Mouse (Mus musculus) liver, embryonic 15.5 days (tissue): ENCODE measurements around the gene Dars2. TPM values are rescaled to one million over a fixed set of nuclear protein-coding genes. Genes with fewer than 3 reads are reported as not detected.

Source experiments
- ATAC-seq: fragments of 200-750 bp; cut with Nextera tagmentation; 2 replicates; pipeline ENCODE4 v1.8.0; 2017; ENCODE audit warnings: moderate number of reproducible peaks, mild to moderate bottlenecking, moderate library complexity; ENCODE audit not compliant: insufficient read depth
- H3K27ac ChIP-seq: fragments of 300-500 bp; sonication (generic); replicated peaks from 2 replicates; pipeline ENCODE4 v1.5.1; 2015; ENCODE audit warnings: mild to moderate bottlenecking, inconsistent platforms
- H3K27me3 ChIP-seq: fragments of 300-500 bp; sonication (generic); 2 replicates; pipeline ENCODE4 v1.6.1; 2015; ENCODE audit warnings: mild to moderate bottlenecking, inconsistent platforms
- H3K36me3 ChIP-seq: fragments of 300-500 bp; sonication (generic); replicated peaks from 2 replicates; pipeline ENCODE4 v1.6.1; 2015; ENCODE audit warnings: moderate library complexity, mild to moderate bottlenecking, inconsistent platforms
- H3K4me1 ChIP-seq: fragments of 300-500 bp; sonication (generic); replicated peaks from 2 replicates; pipeline ENCODE4 v1.6.1; 2015; ENCODE audit warnings: inconsistent platforms
- H3K4me2 ChIP-seq: fragments of 300-500 bp; sonication (generic); 2 replicates; pipeline ENCODE4 v1.6.1; 2015; ENCODE audit warnings: moderate library complexity, mild to moderate bottlenecking, inconsistent platforms
- H3K4me3 ChIP-seq: fragments of 300-500 bp; sonication (generic); replicated peaks from 2 replicates; pipeline ENCODE4 v1.5.1; 2015; ENCODE audit warnings: mild to moderate bottlenecking, inconsistent platforms
- H3K9ac ChIP-seq: fragments of 300-500 bp; sonication (generic); 2 replicates; pipeline ENCODE4 v1.6.1; 2015; ENCODE audit warnings: moderate library complexity, mild to moderate bottlenecking, inconsistent platforms
- H3K9me3 ChIP-seq: fragments of 300-500 bp; sonication (generic); replicated peaks from 2 replicates; pipeline ENCODE4 v1.6.1; 2016; ENCODE audit warnings: inconsistent platforms
- WGBS: fragments of 180-500 bp; shearing (Covaris S2); methylation state at CpG from one replicate; pipeline ENCODE4 v1.1.7; 2015; ENCODE audit warnings: mixed read lengths; ENCODE audit not compliant: insufficient replicate concordance; 5-methylcytosine and 5-hydroxymethylcytosine counted together
- polyA plus RNA-seq: library from polyadenylated mRNA; unstranded; fragments of >200 nt; fragmentation: Nextera tagmentation; extraction: Ambion mirVana; gene quantifications from 2 replicates; pipeline ENCODE4 v1.2.1, GENCODE M21; 2015

Dars2 gene
- polyA plus RNA-seq, 1 experiment from 2014 or later = 29.9 TPM

DNA sequence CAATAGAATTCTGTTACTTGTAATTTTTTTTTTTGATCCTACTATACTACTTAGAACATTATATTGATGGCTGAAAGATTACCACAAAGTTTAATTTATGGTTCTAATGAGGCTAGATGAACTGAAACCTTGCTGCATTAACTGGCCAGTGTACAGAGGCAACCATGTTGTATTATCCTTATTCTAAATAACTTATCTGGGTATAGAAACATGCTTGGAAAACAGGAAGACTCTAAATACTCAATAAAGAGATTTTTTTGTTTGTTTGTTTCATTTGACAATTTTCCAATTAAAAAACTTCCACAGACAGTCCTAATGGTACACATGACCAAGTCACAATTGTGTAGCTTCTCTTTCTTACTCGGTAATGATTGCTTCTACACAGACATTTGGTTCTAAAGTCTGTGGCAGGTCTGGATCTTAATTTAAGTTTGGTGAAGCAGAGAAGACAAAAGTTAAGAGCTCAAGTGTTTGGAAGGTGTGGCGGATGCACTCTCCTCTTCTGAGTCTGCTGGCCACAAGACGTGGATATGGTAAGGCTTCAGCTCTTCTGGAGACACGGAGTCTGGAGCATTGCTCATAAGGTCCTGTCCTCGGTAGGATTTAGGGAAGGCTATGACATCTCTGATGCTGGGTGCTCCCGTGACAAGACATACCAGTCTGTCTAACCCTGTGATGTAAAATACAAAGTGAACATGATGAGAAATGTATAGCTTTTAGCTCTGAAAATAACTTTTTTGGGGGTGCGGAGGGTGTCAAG lies 29.0 kb downstream of the Dars2 start:
- Histone ChIP-seq H3K9me3 (no peaks in the 10 kb centered on the region), H3K4me2 (no peak overlapping the region), H3K36me3 (peaks cover 71% of the 10 kb centered on the region), H3K9ac (no peak overlapping the region), H3K4me1 (peaks cover 21% of the 10 kb centered on the region; the same call in 1 of the 2 replicates), H3K4me3 (no peak overlapping the region), H3K27ac (no peak overlapping the region), H3K27me3 (no peaks in the 10 kb centered on the region)
- ATAC-seq = no peak
- 83% methylated on average over 7 of the region's 7 CpGs for WGBS

DNA sequence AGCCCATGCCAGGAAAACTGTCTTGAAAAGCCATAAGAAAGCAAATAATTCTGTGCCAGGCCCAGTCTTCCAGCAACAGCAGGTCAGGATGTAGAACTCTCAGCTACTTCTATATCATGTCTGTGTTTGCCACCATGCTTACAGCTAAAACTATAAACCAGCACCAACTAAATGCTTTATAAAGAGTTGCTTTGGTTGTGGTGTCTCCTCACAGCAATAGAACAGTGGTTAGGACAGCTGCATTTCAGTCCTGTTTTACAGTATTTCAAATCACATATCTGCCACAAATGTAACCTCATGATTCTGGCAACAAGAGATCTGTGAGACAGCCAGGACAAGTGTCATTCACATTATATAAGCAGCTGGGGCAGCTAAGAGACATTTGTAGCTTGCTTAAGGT lies 29.6 kb downstream of the Dars2 start:
- peaks cover 71% of the 10 kb centered on the region for H3K36me3 ChIP-seq
- H3K27ac ChIP-seq = peak overlapping the region; percentile 35; the same call in 1 of the 2 replicates
- H3K4me2 ChIP-seq = no peak overlapping the region
- peaks cover 27% of the 10 kb centered on the region; the same call in 1 of the 2 replicates for H3K4me1 ChIP-seq
- no peaks in the 10 kb centered on the region for H3K9me3 ChIP-seq
- no peaks in the 10 kb centered on the region for H3K27me3 ChIP-seq
- no peak for ATAC-seq
- no peak overlapping the region for H3K4me3 ChIP-seq
- no peak overlapping the region for H3K9ac ChIP-seq

DNA sequence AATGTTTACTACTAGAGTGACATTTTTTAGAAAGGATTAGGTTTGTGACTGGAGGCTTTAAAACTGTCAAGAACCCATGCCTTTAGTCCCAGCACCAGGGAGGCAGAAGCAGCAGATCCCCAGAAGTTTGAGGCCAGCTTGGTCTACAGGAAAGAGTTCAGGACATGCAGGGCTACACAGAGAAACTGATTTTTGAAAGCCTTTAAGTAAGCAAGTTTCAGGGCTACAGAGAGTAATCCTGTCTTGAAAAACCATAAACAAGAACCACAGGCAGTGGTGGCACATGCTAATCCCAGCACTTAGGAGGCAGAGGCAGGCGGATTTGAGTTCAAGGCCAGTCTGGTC lies 30.1 kb downstream of the Dars2 start:
- Histone ChIP-seq H3K36me3 (peaks cover 71% of the 10 kb centered on the region), H3K4me2 (no peak overlapping the region), H3K4me1 (peaks cover 27% of the 10 kb centered on the region; the same call in 1 of the 2 replicates), H3K27me3 (no peaks in the 10 kb centered on the region), H3K4me3 (no peak overlapping the region), H3K9ac (no peak overlapping the region), H3K9me3 (no peaks in the 10 kb centered on the region), H3K27ac (peak overlapping the region; percentile 35)
- WGBS = 65% methylated on average over 1 of the region's 1 CpGs
- no peak for ATAC-seq

DNA sequence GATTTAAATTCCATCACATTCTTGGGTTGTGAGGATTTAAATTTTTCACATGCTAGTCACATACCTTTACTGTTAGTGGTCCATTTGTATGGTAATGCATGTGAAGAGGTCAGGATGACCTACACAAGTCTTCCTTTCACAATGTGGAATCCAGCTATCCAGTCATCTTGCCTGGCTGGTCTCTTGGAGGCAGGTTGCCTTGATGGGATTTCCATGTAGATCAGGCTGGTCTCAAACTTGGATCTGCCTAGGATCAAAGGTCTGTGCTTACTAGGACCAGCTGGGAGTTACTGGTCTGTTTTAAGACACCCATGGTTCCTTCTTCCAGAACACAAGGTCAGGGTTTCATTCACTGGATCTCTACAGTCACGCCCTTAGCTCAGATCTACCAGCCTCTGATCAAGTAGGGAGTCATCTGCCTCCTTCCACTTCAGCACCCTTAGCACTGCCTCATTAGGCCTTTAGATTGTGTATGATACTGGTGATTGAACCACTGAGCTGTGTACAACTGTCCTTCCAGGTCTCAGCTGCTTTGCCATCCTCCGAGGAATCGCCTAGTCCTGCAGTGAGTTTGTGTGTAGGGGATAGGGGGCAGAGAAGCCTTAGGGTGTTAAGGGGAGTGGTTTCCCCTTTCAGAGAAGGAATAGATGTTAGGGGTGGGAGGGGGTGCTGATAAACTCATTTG lies 30.6 kb downstream of the Dars2 start:
- 7% methylated on average over 3 of the region's 3 CpGs for WGBS
- H3K27ac ChIP-seq = peak overlapping the region; percentile 35
- peak; percentile 40 for ATAC-seq
- no peak overlapping the region for H3K9ac ChIP-seq
- H3K4me1 ChIP-seq = peaks cover 27% of the 10 kb centered on the region; the same call in 1 of the 2 replicates
- no peaks in the 10 kb centered on the region for H3K27me3 ChIP-seq
- no peak overlapping the region for H3K4me2 ChIP-seq
- H3K9me3 ChIP-seq = no peaks in the 10 kb centered on the region
- no peak overlapping the region for H3K4me3 ChIP-seq
- H3K36me3 ChIP-seq = peaks cover 67% of the 10 kb centered on the region

DNA sequence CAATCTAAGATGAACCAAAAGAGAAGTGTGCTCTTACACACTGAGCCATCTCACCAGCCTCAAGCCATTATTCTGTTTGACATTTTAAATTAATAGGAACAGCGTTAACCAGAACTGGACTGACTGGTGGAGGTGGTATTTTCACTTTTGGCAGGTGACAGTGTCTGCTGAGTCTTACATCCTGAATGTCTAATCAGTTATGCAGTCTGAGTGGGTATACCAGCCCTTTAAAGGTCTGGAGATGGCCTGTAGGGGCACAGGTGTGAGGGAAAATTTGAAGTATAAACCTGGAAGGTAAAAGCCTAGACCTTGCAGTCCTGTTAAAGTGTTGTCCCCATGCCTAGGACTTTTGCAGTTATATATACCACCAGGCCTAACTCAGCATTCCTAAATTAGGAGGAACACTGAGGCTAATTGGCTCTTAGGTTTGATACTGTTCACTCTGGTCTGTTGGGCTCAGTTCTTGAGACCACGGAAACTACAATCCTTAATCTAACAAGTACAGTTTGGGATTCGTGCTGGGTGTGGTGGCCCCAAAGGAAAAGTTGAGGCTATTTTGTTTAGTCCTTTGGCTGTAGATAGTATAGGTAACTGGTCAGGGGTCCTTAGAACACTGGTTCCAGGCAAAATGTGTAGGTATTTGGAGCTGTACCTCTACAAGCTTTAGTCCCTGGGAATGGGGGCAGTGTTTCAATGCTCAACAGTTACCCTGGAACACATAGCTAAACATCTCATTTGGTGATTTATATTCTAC lies 31.3 kb downstream of the Dars2 start:
- WGBS = 11% methylated on average over 3 of the region's 3 CpGs
- Histone ChIP-seq H3K36me3 (peaks cover 59% of the 10 kb centered on the region), H3K9ac (no peak overlapping the region), H3K4me1 (peaks cover 29% of the 10 kb centered on the region), H3K9me3 (no peaks in the 10 kb centered on the region), H3K27ac (peak overlapping the region; percentile 35), H3K4me3 (no peak overlapping the region), H3K27me3 (no peaks in the 10 kb centered on the region), H3K4me2 (no peak overlapping the region)
- peak; percentile 5 for ATAC-seq

DNA sequence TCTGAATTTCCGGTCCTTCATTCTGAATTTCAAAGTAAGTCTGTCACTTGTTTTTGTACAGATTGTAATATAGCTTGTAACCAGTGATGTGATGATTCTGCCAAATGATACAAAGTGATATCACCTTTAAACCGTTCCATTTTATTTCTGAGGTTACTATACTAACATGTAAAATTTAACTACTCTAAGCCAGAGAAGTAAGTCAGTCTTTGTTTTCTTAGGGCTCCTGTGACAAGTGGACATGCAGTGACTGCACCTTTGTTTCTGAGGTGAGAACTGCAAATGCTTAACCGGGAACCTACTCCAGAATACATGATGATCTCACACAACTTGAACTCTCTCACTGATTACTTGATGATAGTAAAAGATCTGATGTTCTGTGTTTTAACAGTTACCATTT lies 32.5 kb downstream of the Dars2 start:
- H3K9ac ChIP-seq = 0 out of 2 replicates have a peak overlapping the region, but pooled peaks have one; percentile 12
- ATAC-seq = no peak
- 23% methylated on average over 3 of the region's 3 CpGs for WGBS
- peak overlapping the region; percentile 85 for H3K4me2 ChIP-seq
- no peaks in the 10 kb centered on the region for H3K9me3 ChIP-seq
- H3K27me3 ChIP-seq = no peaks in the 10 kb centered on the region
- H3K4me3 ChIP-seq = peak overlapping the region; percentile 85
- peak overlapping the region; percentile 35 for H3K27ac ChIP-seq
- H3K4me1 ChIP-seq = peaks cover 40% of the 10 kb centered on the region
- peaks cover 56% of the 10 kb centered on the region for H3K36me3 ChIP-seq

DNA sequence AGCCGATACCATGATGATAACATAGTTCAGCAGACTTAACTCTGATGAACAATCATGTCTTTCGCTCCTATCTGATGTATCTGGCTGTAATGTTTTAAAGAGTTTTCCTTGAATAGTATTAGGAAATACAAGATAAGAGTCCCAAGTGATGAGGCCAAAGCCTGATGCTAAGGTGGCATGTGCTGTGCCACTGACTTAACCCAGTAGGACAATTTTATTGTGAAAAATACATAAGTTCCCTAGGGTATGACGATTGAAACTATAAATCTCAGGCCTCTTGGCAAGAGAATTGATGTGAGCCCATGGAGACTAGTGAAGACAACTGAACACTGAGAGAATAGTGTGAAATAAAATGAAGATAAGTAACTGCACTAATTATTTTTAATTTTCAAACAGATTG lies 32.9 kb downstream of the Dars2 start:
- no peak for ATAC-seq
- H3K9me3 ChIP-seq = no peaks in the 10 kb centered on the region
- H3K4me1 ChIP-seq = peaks cover 45% of the 10 kb centered on the region
- H3K27ac ChIP-seq = peak overlapping the region; percentile 35
- peak overlapping the region; percentile 85 for H3K4me2 ChIP-seq
- WGBS = 10% methylated on average over 3 of the region's 3 CpGs
- peaks cover 56% of the 10 kb centered on the region for H3K36me3 ChIP-seq
- H3K27me3 ChIP-seq = no peaks in the 10 kb centered on the region
- peak overlapping the region; percentile 54 for H3K9ac ChIP-seq
- H3K4me3 ChIP-seq = peak overlapping the region; percentile 85

DNA sequence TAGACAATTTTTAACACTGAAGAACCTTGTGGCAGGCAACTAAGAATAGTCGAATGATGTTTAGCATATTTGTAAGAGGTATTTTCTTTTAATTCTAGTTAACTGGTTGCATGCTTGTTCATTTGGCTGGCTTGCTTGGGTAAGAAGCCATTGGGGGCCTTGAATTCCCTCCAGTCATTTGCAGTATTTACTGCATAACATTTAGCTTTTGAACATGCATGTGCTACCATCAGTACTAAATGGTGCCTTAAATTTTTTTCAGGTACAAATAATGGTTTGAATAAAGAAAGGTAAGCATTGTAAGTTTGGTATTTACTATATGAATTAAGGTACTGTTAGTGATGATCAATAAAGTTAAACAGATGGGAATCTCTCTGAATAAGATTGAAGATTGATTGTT lies 33.4 kb downstream of the Dars2 start:
- H3K4me1 ChIP-seq = peaks cover 50% of the 10 kb centered on the region
- peak overlapping the region; percentile 98 for H3K27ac ChIP-seq
- peak overlapping the region; percentile 81 for H3K9ac ChIP-seq
- no peak for ATAC-seq
- peaks cover 57% of the 10 kb centered on the region for H3K36me3 ChIP-seq
- H3K9me3 ChIP-seq = no peaks in the 10 kb centered on the region
- H3K27me3 ChIP-seq = no peaks in the 10 kb centered on the region
- WGBS = 2% methylated on average over 1 of the region's 1 CpGs
- H3K4me3 ChIP-seq = peak overlapping the region; percentile 85
- peak overlapping the region; percentile 85 for H3K4me2 ChIP-seq

DNA sequence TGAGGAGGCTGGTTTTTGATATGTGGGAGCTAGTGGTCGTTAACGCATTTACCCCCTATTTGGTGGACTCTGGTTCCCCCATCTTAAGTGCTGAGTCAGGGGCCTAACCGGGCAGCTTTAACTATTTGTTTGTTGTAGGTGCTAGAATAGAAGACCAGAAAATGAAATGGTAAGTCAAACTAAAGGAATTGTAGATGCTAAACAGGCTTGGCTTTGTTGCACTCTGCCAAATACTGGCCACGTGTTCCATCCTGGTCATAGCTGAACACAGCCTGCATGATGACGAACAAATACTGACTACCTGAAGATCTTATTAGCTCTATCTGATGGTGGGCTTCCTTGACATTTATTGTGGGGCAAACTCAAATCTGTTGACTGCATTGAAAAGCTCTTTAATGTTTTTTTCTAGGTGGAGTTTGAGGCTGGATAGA lies 34.0 kb downstream of the Dars2 start:
- Histone ChIP-seq H3K36me3 (peaks cover 55% of the 10 kb centered on the region), H3K27ac (peak overlapping the region; percentile 98), H3K4me1 (peaks cover 55% of the 10 kb centered on the region), H3K9ac (peak overlapping the region; percentile 81), H3K9me3 (no peaks in the 10 kb centered on the region), H3K27me3 (no peaks in the 10 kb centered on the region), H3K4me2 (peak overlapping the region; percentile 85), H3K4me3 (peak overlapping the region; percentile 85)
- WGBS = under 1% methylated on average over 5 of the region's 5 CpGs
- no peak for ATAC-seq

DNA sequence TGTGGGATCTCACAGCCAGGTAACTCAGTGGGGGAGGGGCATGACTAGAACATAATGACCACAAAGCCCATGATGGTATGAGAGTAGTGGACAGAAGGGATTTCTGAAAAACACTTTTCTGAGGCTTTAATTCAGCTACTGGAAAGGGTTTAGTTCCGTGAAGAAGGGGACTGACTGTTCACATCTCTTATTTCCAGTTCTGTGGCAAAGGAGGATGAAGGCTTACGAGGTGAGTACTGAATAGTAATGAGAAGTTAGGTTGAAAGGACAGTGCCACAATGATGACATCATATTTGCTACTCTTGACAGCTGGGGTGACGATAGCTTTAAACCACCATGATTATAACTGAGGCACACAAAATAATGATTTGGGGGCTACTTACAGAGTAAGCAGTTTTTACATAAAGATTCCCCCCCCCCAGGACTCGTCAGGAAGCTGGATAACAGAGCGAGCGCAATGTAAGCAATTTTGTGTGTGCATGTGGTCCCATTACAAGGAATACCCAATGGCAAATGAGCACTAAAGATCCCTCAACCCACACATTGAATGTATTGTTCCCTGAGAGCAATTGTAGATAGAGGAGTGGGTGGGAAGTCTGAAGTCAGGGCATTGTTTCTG lies 34.6 kb downstream of the Dars2 start:
- Histone ChIP-seq H3K4me1 (peaks cover 55% of the 10 kb centered on the region), H3K27ac (peak overlapping the region; percentile 98), H3K27me3 (no peaks in the 10 kb centered on the region), H3K4me2 (peak overlapping the region; percentile 85), H3K4me3 (peak overlapping the region; percentile 85), H3K36me3 (peaks cover 56% of the 10 kb centered on the region), H3K9me3 (no peaks in the 10 kb centered on the region), H3K9ac (peak overlapping the region; percentile 81)
- no peak for ATAC-seq
- under 1% methylated on average over 6 of the region's 6 CpGs for WGBS
